8 mouse cellular contexts compared by ENCODE assay signal in the genomic region with DNA sequence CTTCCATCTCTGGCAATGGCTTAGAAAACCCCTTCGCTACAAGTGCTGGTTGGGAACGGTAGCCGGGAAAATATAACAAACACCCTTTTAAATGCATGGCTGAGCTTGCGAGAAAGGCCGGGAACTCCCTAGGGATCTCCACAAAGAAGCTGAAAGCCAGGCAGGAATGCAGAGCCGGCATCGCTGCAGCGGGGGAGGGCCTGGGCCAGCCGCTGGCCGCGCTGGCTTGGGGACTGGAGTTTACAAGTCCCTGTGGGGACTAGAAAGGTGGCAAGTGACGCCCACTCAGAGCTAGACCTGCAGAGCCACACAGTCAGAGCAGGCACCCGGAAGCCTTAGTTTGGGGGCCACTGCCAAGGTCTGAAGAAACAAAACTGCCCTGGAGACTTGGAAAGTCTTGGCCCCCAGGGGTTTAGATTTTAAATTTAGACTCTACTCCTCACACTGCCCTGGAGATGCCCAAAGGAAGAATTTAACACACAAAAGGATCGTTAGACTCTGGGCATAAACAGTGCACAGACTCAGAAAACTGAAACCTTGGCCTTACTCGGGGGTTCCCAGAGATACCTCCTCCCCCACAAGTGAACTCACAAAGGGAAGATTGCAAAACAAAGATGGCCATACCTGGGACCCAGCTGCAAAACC. TPM values are rescaled to one million over a fixed set of nuclear protein-coding genes. Genes with fewer than 3 reads are reported as not detected.
DNase-seq lines count a peak whose midpoint lies in the region; ATAC-seq and TF ChIP-seq lines count a peak whose summit lies in the region.

No protein-coding gene starts in this region.

- no peaks in the 10 kb centered on the region for H3K27me3 ChIP-seq in liver, postnatal 0 days (ENCODE audit: insufficient read depth, low read length)
- no peaks in the 10 kb centered on the region for H3K27me3 ChIP-seq in embryonic facial prominence, embryonic 15.5 days
- H3K27me3 ChIP-seq in neural tube, embryonic 11.5 days (ENCODE audit: control insufficient read depth, insufficient read depth, low read length): no peaks in the 10 kb centered on the region

- H3K27ac ChIP-seq in liver, postnatal 0 days (ENCODE audit: low read depth): no peak overlapping the region
- peak overlapping the region; percentile 82 for H3K27ac ChIP-seq in embryonic facial prominence, embryonic 15.5 days (replicated peaks)
- peak overlapping the region; percentile 72 for H3K27ac ChIP-seq in neural tube, embryonic 11.5 days (ENCODE audit: low read depth, low read length)

- H3K4me2 ChIP-seq in liver, postnatal 0 days (ENCODE audit: low read depth, low read length): no peak overlapping the region
- peak overlapping the region; percentile 38 for H3K4me2 ChIP-seq in embryonic facial prominence, embryonic 15.5 days (replicated peaks)
- peak overlapping the region; percentile 28 for H3K4me2 ChIP-seq in neural tube, embryonic 11.5 days (ENCODE audit: low read depth)

- 0 out of 2 replicates have a peak, but pooled peaks cover 4% of the 10 kb centered on the region for H3K4me1 ChIP-seq in liver, postnatal 0 days (ENCODE audit: insufficient read depth)
- H3K4me1 ChIP-seq in embryonic facial prominence, embryonic 15.5 days: peaks cover 18% of the 10 kb centered on the region
- peaks cover 15% of the 10 kb centered on the region for H3K4me1 ChIP-seq in neural tube, embryonic 11.5 days (ENCODE audit: control insufficient read depth, insufficient read depth, low read length)

- no peak for TF ChIP-seq EP300 in liver, postnatal 0 days (IDR thresholded peaks at IDR 0.05; ENCODE audit: low read depth)

- WGBS in liver, postnatal 0 days (ENCODE audit: insufficient replicate concordance): 50% methylated on average over 15 of the region's 15 CpGs
- WGBS in embryonic facial prominence, embryonic 15.5 days: 4% methylated on average over 15 of the region's 15 CpGs
- 4% methylated on average over 15 of the region's 15 CpGs for WGBS in neural tube, embryonic 11.5 days

- no peak overlapping the region for H3K4me3 ChIP-seq in liver, postnatal 0 days (ENCODE audit: low read depth, low read length)
- peak overlapping the region; percentile 10; the same call in 1 of the 2 replicates for H3K4me3 ChIP-seq in embryonic facial prominence, embryonic 15.5 days (replicated peaks)
- no peak overlapping the region for H3K4me3 ChIP-seq in neural tube, embryonic 11.5 days (ENCODE audit: low read depth, low read length)

- intact Hi-C loops in heart, postnatal 14 days (cut with DNase I): no loop called here

- no peak for ATAC-seq in liver, postnatal 0 days
- peak; percentile 80 for ATAC-seq in embryonic facial prominence, embryonic 15.5 days (ENCODE audit: insufficient number of reproducible peaks, low FRiP score, low TSS enrichment, low read depth)
- no peak for ATAC-seq in neural tube, embryonic 11.5 days (ENCODE audit: insufficient read depth, low FRiP score, low TSS enrichment)

- H3K9ac ChIP-seq in liver, postnatal 0 days (replicated peaks): no peak overlapping the region
- no peak overlapping the region for H3K9ac ChIP-seq in embryonic facial prominence, embryonic 15.5 days
- peak overlapping the region; percentile 51 for H3K9ac ChIP-seq in neural tube, embryonic 11.5 days (ENCODE audit: low read length)

- TF ChIP-seq CTCF in liver, postnatal 0 days (IDR thresholded peaks at IDR 0.05; ENCODE audit: low read depth): no peak

- no peaks in the 10 kb centered on the region for H3K9me3 ChIP-seq in liver, postnatal 0 days (ENCODE audit: low read length)
- no peaks in the 10 kb centered on the region for H3K9me3 ChIP-seq in embryonic facial prominence, embryonic 15.5 days (replicated peaks)
- no peaks in the 10 kb centered on the region for H3K9me3 ChIP-seq in neural tube, embryonic 11.5 days (ENCODE audit: control insufficient read depth, low read length)

- peak; percentile 47 for DNase-seq in liver
- DNase-seq in liver, postnatal 0 days: no peak
- DNase-seq in heart, postnatal 14 days: peak; percentile 66 to 78
- DNase-seq in kidney, postnatal 25 days: peak; percentile 71 to 85
- DNase-seq in neural tube, embryonic 11.5 days (ENCODE audit: low spot score): peak; percentile 77
- DNase-seq in cerebellum, postnatal 25 days: no peak
- DNase-seq in right cerebral cortex, adult 2 months (ENCODE audit: low spot score in 2 of 2): no peak

- no peaks in the 10 kb centered on the region for H3K36me3 ChIP-seq in liver, postnatal 0 days (replicated peaks; ENCODE audit: insufficient read depth, low read length)
- no peaks in the 10 kb centered on the region for H3K36me3 ChIP-seq in embryonic facial prominence, embryonic 15.5 days
- no peaks in the 10 kb centered on the region for H3K36me3 ChIP-seq in neural tube, embryonic 11.5 days (ENCODE audit: control insufficient read depth, insufficient read depth, low read length)

RNA-seq across cellular contexts. Expression of gene 1700001O22Rik, which starts 59.4 kb away (rescaled TPM):
- polyA plus RNA-seq in liver, postnatal 0 days (2015; fragmentation: Nextera tagmentation; extraction: Ambion mirVana): not detected in 2 replicates
- polyA plus RNA-seq in embryonic facial prominence, embryonic 15.5 days (2015; fragmentation: Nextera tagmentation; extraction: Ambion mirVana): 2.7 and 3.7 TPM in 2 replicates
- total RNA-seq in heart, postnatal 14 days (2021): 1 to 10 TPM in 1 of 2 experiments, under 1 TPM in 1; 0.57 to 1.0 TPM
- 1.8 and 2.5 TPM in 2 replicates for polyA plus RNA-seq in neural tube, embryonic 11.5 days (2014; fragmentation: Nextera tagmentation; extraction: Ambion mirVana)

Comparison
In these comparisons a context has a peak if more than half of its experiments do, and no peak if none do; other contexts are left out.
1. DNase-seq: peak in liver (single experiment), heart, postnatal 14 days (2 of 2), kidney, postnatal 25 days (2 of 2) and neural tube, embryonic 11.5 days (single experiment); none in liver, postnatal 0 days (single experiment), cerebellum, postnatal 25 days (0 of 2) and right cerebral cortex, adult 2 months (0 of 2).